Comparison of ENCODE assay signal across 9 mouse cellular contexts in genomic region chr2:31469480-31469879, GRCm38 (mm10). TPM values are rescaled to one million over a fixed set of nuclear protein-coding genes. Genes with fewer than 3 reads are reported as not detected.
DNase-seq lines count a peak whose midpoint lies in the region; ATAC-seq lines count a peak whose summit lies in the region.
"Had no signal": no experiment of that assay in that cellular context is flagged by ENCODE, and none has a peak within 500 bp of the region (broad histone marks: within the 10 kb centered on the region; RNA-seq: fewer than 3 reads in every experiment).

No protein-coding gene starts in this region.

- ATAC-seq in heart, embryonic 16.5 days (replicated peaks; ENCODE audit: extremely low read depth, insufficient read depth, low FRiP score): no peak
- ATAC-seq in embryonic facial prominence, embryonic 13.5 days (ENCODE audit: insufficient number of reproducible peaks, insufficient read depth, low FRiP score, low TSS enrichment, low read depth): no peak
- ATAC-seq in kidney, embryonic 14.5 days (ENCODE audit: low FRiP score, low TSS enrichment): no peak
- no peak for ATAC-seq in midbrain, embryonic 16.5 days

- H3K36me3 ChIP-seq in heart, embryonic 16.5 days (ENCODE audit: control insufficient read depth, insufficient read depth): no peaks in the 10 kb centered on the region
- no peaks in the 10 kb centered on the region for H3K36me3 ChIP-seq in embryonic facial prominence, embryonic 13.5 days
- no peaks in the 10 kb centered on the region for H3K36me3 ChIP-seq in kidney, embryonic 14.5 days (ENCODE audit: control insufficient read depth, insufficient read depth, low read length)
- H3K36me3 ChIP-seq in midbrain, embryonic 16.5 days (ENCODE audit: control insufficient read depth, insufficient read depth, low read length): no peaks in the 10 kb centered on the region
- H3K36me3 ChIP-seq: G1E had no signal

- H3K4me1 ChIP-seq in heart, embryonic 16.5 days (ENCODE audit: control insufficient read depth, insufficient read depth, low read length): peaks cover 11% of the 10 kb centered on the region
- peaks cover 21% of the 10 kb centered on the region for H3K4me1 ChIP-seq in embryonic facial prominence, embryonic 13.5 days
- peaks cover 5% of the 10 kb centered on the region; the same call in 1 of the 2 replicates for H3K4me1 ChIP-seq in kidney, embryonic 14.5 days (ENCODE audit: control insufficient read depth, insufficient read depth, low read length)
- H3K4me1 ChIP-seq in midbrain, embryonic 16.5 days (ENCODE audit: control insufficient read depth, insufficient read depth, low read length): peaks cover 9% of the 10 kb centered on the region

- WGBS in heart, embryonic 16.5 days: 37% methylated on average over 7 of the region's 7 CpGs
- WGBS in embryonic facial prominence, embryonic 13.5 days: 25% methylated on average over 7 of the region's 7 CpGs
- WGBS in kidney, embryonic 14.5 days: 30% methylated on average over 7 of the region's 7 CpGs
- WGBS in midbrain, embryonic 16.5 days: 11% methylated on average over 7 of the region's 7 CpGs

- H3K27me3 ChIP-seq in heart, embryonic 16.5 days (ENCODE audit: control insufficient read depth, insufficient read depth, low read length): peaks cover 22% of the 10 kb centered on the region
- peaks cover 43% of the 10 kb centered on the region for H3K27me3 ChIP-seq in embryonic facial prominence, embryonic 13.5 days
- peaks cover 11% of the 10 kb centered on the region for H3K27me3 ChIP-seq in kidney, embryonic 14.5 days (ENCODE audit: control insufficient read depth, insufficient read depth, low read length)
- H3K27me3 ChIP-seq in midbrain, embryonic 16.5 days (ENCODE audit: control insufficient read depth, insufficient read depth, low read depth, low read length): peaks cover 27% of the 10 kb centered on the region

- H3K4me2 ChIP-seq in heart, embryonic 16.5 days (ENCODE audit: low read depth, low read length): peak overlapping the region; percentile 95
- H3K4me2 ChIP-seq in embryonic facial prominence, embryonic 13.5 days: peak overlapping the region; percentile 95
- peak overlapping the region; percentile 88 for H3K4me2 ChIP-seq in kidney, embryonic 14.5 days (replicated peaks; ENCODE audit: low read depth, low read length)
- peak overlapping the region; percentile 95 for H3K4me2 ChIP-seq in midbrain, embryonic 16.5 days (ENCODE audit: low read length)

- no peak overlapping the region for H3K27ac ChIP-seq in heart, embryonic 16.5 days (ENCODE audit: low read length)
- H3K27ac ChIP-seq in embryonic facial prominence, embryonic 13.5 days: no peak overlapping the region
- H3K27ac ChIP-seq in kidney, embryonic 14.5 days (ENCODE audit: low read depth, low read length): no peak overlapping the region
- H3K27ac ChIP-seq in midbrain, embryonic 16.5 days (ENCODE audit: low read length): no peak overlapping the region

- H3K9ac ChIP-seq in heart, embryonic 16.5 days (ENCODE audit: low read length): peak overlapping the region; percentile 66
- H3K9ac ChIP-seq in embryonic facial prominence, embryonic 13.5 days: peak overlapping the region; percentile 66
- peak overlapping the region; percentile 44; the same call in 1 of the 2 replicates for H3K9ac ChIP-seq in kidney, embryonic 14.5 days (ENCODE audit: low read depth, low read length)
- peak overlapping the region; percentile 74 for H3K9ac ChIP-seq in midbrain, embryonic 16.5 days (ENCODE audit: low read depth, low read length)

- DNase-seq in heart, adult 18-20 months: no peak
- no peak for DNase-seq in adrenal gland, adult 2 months
- no peak for DNase-seq in gastrocnemius, postnatal 4 days (ENCODE audit: low spot score in 2 of 2)
- DNase-seq in right cerebral cortex, postnatal 36 days (ENCODE audit: low spot score in 2 of 2): no peak

- no peaks in the 10 kb centered on the region for H3K9me3 ChIP-seq in heart, embryonic 16.5 days (replicated peaks; ENCODE audit: control insufficient read depth, low read length)
- H3K9me3 ChIP-seq in embryonic facial prominence, embryonic 13.5 days: peaks cover 5% of the 10 kb centered on the region; the same call in 1 of the 2 replicates
- H3K9me3 ChIP-seq in kidney, embryonic 14.5 days (ENCODE audit: control insufficient read depth, low read length): no peaks in the 10 kb centered on the region
- no peaks in the 10 kb centered on the region for H3K9me3 ChIP-seq in midbrain, embryonic 16.5 days (replicated peaks; ENCODE audit: control insufficient read depth, low read length, poor library complexity, severe bottlenecking)
- H3K9me3 ChIP-seq: G1E had no signal

- H3K4me3 ChIP-seq in heart, embryonic 16.5 days (ENCODE audit: low read length): peak overlapping the region; percentile 56
- peak overlapping the region; percentile 48 for H3K4me3 ChIP-seq in embryonic facial prominence, embryonic 13.5 days
- H3K4me3 ChIP-seq in kidney, embryonic 14.5 days (ENCODE audit: low read length): peak overlapping the region; percentile 42
- H3K4me3 ChIP-seq in midbrain, embryonic 16.5 days (ENCODE audit: low read depth, low read length): peak overlapping the region; percentile 49

RNA-seq across cellular contexts. Expression of gene Ass1, which starts 0.5 kb away (rescaled TPM):
- 11.8 and 15.5 TPM in 2 replicates for polyA plus RNA-seq in heart, embryonic 16.5 days (2015; fragmentation: Nextera tagmentation; extraction: Ambion mirVana)
- 1 to 10 TPM; 5.2 to 7.6 TPM for total RNA-seq in heart, adult 18-20 months (2021)
- 14.1 and 15.3 TPM in 2 replicates for polyA plus RNA-seq in embryonic facial prominence, embryonic 13.5 days (2015; fragmentation: Nextera tagmentation; extraction: Ambion mirVana)
- 13.8 and 20.3 TPM in 2 replicates for polyA plus RNA-seq in kidney, embryonic 14.5 days (2014; fragmentation: Nextera tagmentation; extraction: Ambion mirVana)
- polyA plus RNA-seq in midbrain, embryonic 16.5 days (2015; fragmentation: Nextera tagmentation; extraction: Ambion mirVana): 10.3 and 12.0 TPM in 2 replicates
- total RNA-seq in adrenal gland, adult 2 months (2021): 10 to 100 TPM; 24.4 to 31.6 TPM
- polyA plus RNA-seq in adrenal gland, adult 2 months (2012; rRNA removed): 3.9 and 4.0 TPM in 2 replicates
- 1 to 10 TPM; 2.8 to 4.2 TPM for total RNA-seq in gastrocnemius, postnatal 4 days (2021)
- total RNA-seq: G1E had no signal
- polyA plus RNA-seq: G1E had no signal
